Mouse (Mus musculus): Measurements from ENCODE around the gene Tgfb1. TPM values are rescaled to one million over a fixed set of nuclear protein-coding genes. Genes with fewer than 3 reads are reported as not detected.
"Not testable (repeated sequence)": the region's sequence is repeated elsewhere in the genome, so short reads cannot be mapped to it uniquely, and the experiment has no call there.

Gene Tgfb1
- polyA plus RNA-seq, 1 experiment from 2014 or later, result 0.84 TPM

GRCm38 (mm10) chr7:25710519-25711130, 23.8 kb downstream of the Tgfb1 start:
- ATAC-seq (ENCODE audit: low FRiP score, low read depth), result 0 out of 2 replicates have a peak, but pooled peaks have one; percentile 16
- Histone ChIP-seq H3K4me3 (no peak overlapping the region), H3K4me2 (peak overlapping the region; percentile 8; the same call in 1 of the 2 replicates), H3K4me1 (replicated peaks) (peaks cover 17% of the 10 kb centered on the region), H3K27ac (replicated peaks) (no peak overlapping the region), H3K36me3 (peaks cover 27% of the 10 kb centered on the region), H3K9me3 (no peaks in the 10 kb centered on the region), H3K27me3 (no peaks in the 10 kb centered on the region), H3K9ac (0 out of 2 replicates have a peak overlapping the region, but pooled peaks have one; percentile 17)
- WGBS, result 18% methylated on average over 7 of the region's 7 CpGs

- Histone ChIP-seq H3K27me3 (no peaks in the 10 kb centered on the region), H3K4me1 (replicated peaks) (peaks cover 17% of the 10 kb centered on the region), H3K36me3 (peaks cover 32% of the 10 kb centered on the region), H3K4me3 (no peak overlapping the region), H3K4me2 (no peak overlapping the region), H3K9ac (no peak overlapping the region), H3K27ac (replicated peaks) (no peak overlapping the region), H3K9me3 (no peaks in the 10 kb centered on the region)
- WGBS, result 65% methylated on average over 5 of the region's 5 CpGs
- ATAC-seq (ENCODE audit: low FRiP score, low read depth), result no peak
These were observed 24.4 kb downstream of the Tgfb1 start for GRCm38 (mm10) chr7:25711165-25711564.

GRCm38 (mm10) chr7:25711731-25712197, 25.0 kb downstream of the Tgfb1 start:
- 18% methylated on average over 7 of the region's 7 CpGs for WGBS

GRCm38 (mm10) chr7:25712801-25713200, 26.0 kb downstream of the Tgfb1 start:
- H3K36me3 ChIP-seq, result peaks cover 34% of the 10 kb centered on the region

More at GRCm38 (mm10) chr7:25711731-25712197, 25.0 kb downstream of the Tgfb1 start:
- no peak overlapping the region for H3K9ac ChIP-seq
- peaks cover 34% of the 10 kb centered on the region for H3K36me3 ChIP-seq
- no peak overlapping the region for H3K4me2 ChIP-seq
- H3K9me3 ChIP-seq, result no peaks in the 10 kb centered on the region
- no peaks in the 10 kb centered on the region for H3K27me3 ChIP-seq
- peaks cover 17% of the 10 kb centered on the region for H3K4me1 ChIP-seq (replicated peaks)
- no peak overlapping the region for H3K27ac ChIP-seq (replicated peaks)
- 0 out of 2 replicates have a peak, but pooled peaks have one; percentile 8 for ATAC-seq (ENCODE audit: low FRiP score, low read depth)
- no peak overlapping the region for H3K4me3 ChIP-seq

DNA sequence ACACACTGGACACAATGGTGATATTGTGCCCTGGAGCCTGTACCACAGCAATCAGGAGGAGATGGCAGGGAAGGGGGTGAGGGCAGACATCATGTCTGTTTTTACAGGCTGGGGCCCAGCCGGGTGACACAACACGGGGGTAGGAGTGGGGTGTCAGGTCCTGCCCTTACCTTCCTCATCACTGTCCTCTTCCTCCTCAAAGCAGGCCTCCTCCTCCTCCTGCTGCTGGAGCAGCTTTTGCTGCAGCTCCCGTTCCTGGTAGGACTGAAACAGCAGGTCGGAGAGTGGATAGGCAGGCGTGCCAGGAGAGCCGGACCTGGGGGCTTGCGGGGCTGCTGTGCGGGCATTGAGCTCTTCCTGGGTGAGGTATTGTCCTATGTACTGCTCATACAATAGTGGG, 27.8 kb downstream of the Tgfb1 start:
- WGBS, result 95% methylated on average over 8 of the region's 8 CpGs
- peaks cover 34% of the 10 kb centered on the region for H3K36me3 ChIP-seq
- no peak for ATAC-seq (ENCODE audit: low FRiP score, low read depth)

More at GRCm38 (mm10) chr7:25712801-25713200, 26.0 kb downstream of the Tgfb1 start:
- no peak for ATAC-seq (ENCODE audit: low FRiP score, low read depth)
- Histone ChIP-seq H3K9me3 (no peaks in the 10 kb centered on the region), H3K9ac (no peak overlapping the region), H3K27ac (replicated peaks) (no peak overlapping the region), H3K27me3 (no peaks in the 10 kb centered on the region), H3K4me1 (replicated peaks) (peaks cover 25% of the 10 kb centered on the region), H3K4me3 (no peak overlapping the region), H3K4me2 (no peak overlapping the region)
- WGBS, result 88% methylated on average over 9 of the region's 9 CpGs

DNA sequence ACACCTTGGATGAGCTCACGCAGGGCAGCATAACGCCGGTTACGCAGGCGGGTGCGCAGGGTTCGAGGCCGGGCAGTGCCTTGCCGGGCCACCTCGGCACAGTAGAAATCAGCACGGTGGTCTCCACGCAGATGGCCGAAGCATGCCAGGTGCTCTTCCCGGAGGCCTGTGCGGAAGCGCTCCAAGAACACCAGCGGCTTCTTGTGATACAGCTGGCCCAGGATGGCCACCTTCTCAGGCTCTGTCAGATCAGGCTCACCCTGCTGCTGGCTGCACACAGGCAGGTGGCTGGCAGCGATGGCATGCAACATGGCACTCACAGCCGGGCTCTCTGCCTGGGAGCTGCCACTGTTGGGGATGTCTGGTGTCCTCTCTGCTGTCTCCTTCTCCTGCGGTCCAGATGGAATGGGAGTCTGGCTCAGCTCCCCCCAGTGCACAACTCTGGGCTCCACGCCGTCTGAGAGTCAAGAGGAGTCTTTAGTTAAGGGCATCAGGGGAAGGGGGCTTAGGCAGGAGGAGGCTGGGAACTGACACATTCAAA, 29.0 kb downstream of the Tgfb1 start:
- WGBS, result 96% methylated on average over 22 of the region's 22 CpGs
- no peaks in the 10 kb centered on the region for H3K9me3 ChIP-seq
- no peak overlapping the region for H3K4me2 ChIP-seq
- H3K4me1 ChIP-seq (replicated peaks), result peaks cover 25% of the 10 kb centered on the region
- H3K27me3 ChIP-seq, result no peaks in the 10 kb centered on the region
- ATAC-seq (ENCODE audit: low FRiP score, low read depth), result no peak
- H3K36me3 ChIP-seq, result peaks cover 39% of the 10 kb centered on the region
- no peak overlapping the region for H3K9ac ChIP-seq
- no peak overlapping the region for H3K4me3 ChIP-seq
- no peak overlapping the region for H3K27ac ChIP-seq (replicated peaks)

More for the DNA sequence above, 27.8 kb downstream of the Tgfb1 start:
- no peak overlapping the region for H3K9ac ChIP-seq
- no peaks in the 10 kb centered on the region for H3K9me3 ChIP-seq
- H3K4me3 ChIP-seq, result no peak overlapping the region
- no peaks in the 10 kb centered on the region for H3K27me3 ChIP-seq
- peaks cover 36% of the 10 kb centered on the region for H3K4me1 ChIP-seq (replicated peaks)
- no peak overlapping the region for H3K4me2 ChIP-seq
- no peak overlapping the region for H3K27ac ChIP-seq (replicated peaks)

DNA sequence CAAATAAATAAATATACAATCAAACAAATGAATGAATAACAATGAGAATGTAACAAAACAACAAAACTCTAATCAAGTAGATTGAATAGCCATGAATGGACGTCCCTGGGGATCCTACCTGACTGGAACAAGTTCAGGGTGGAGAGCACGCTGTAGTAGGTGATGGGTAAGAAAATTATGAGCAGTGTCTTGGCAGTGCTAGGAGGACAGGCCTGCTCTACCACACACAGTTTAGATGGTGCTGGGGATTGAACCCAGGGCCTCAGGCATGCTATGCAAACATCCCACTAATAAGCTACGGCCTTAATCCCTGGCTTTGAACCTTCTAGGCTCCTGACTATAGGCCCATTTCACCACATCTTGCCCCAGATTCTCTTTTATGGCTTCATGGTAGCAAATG, 30.7 kb downstream of the Tgfb1 start:
- H3K4me1 ChIP-seq (replicated peaks), result peaks cover 21% of the 10 kb centered on the region
- H3K4me3 ChIP-seq, result no peak overlapping the region
- H3K36me3 ChIP-seq, result peaks cover 52% of the 10 kb centered on the region
- WGBS, result 95% methylated on average over 3 of the region's 3 CpGs
- no peaks in the 10 kb centered on the region for H3K27me3 ChIP-seq
- H3K9ac ChIP-seq, result no peak overlapping the region
- no peaks in the 10 kb centered on the region for H3K9me3 ChIP-seq
- ATAC-seq (ENCODE audit: low FRiP score, low read depth), result no peak
- no peak overlapping the region for H3K27ac ChIP-seq (replicated peaks)
- peak overlapping the region; percentile 90; the same call in 1 of the 2 replicates for H3K4me2 ChIP-seq

DNA sequence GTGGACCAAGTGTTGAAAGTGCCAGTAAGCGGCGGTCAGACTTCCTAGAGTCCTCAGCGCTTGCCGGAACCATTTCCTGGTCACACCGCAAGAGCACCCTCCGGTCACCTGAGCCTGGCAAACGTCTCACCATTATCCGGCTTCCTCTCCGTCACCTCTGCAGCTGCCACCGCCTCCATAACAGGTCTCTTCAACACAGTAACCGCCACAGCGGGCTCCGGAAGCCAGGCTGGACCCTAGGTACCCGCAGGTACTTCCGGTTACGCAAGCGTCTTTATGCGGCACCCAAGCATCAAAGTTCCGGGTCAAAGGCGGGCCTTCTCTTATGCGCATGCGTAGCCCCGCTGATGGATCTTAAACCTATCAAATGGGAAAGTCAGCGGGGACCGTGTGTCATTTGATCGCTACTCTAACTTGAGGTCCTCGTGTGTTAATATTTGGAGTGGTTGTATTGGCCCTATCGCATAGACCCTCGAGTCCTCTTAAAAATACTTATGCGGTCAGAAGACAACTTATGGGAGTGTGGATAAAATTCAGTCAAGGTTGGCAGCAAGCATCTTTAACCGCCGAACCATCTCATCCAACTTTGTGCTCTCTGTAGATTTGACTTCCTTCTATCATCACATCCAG, 32.1 kb downstream of the Tgfb1 start, which contains the start of gene Ccdc97:
Gene Ccdc97 (minus strand): TSS at position 301 of the 630 bp plus-strand sequence.
- peaks cover 21% of the 10 kb centered on the region for H3K4me1 ChIP-seq (replicated peaks)
- H3K4me3 ChIP-seq, result peak within 1 kb of the TSS; percentile 63
- peak within 1 kb of the TSS; percentile 85 for H3K27ac ChIP-seq (replicated peaks)
- H3K9ac ChIP-seq, result peak within 1 kb of the TSS; percentile 65
- H3K36me3 ChIP-seq, result peaks cover 56% of the 10 kb centered on the region
- ATAC-seq (ENCODE audit: low FRiP score, low read depth), result peak; percentile 86
- H3K4me2 ChIP-seq, result peak within 1 kb of the TSS; percentile 90
- WGBS, result 4% methylated on average over 32 of the region's 32 CpGs
- H3K27me3 ChIP-seq, result no peaks in the 10 kb centered on the region
- no peaks in the 10 kb centered on the region for H3K9me3 ChIP-seq

GRCm38 (mm10) chr7:25719761-25720610, 33.2 kb downstream of the Tgfb1 start:
- H3K36me3 ChIP-seq, result peaks cover 57% of the 10 kb centered on the region
- no peaks in the 10 kb centered on the region for H3K27me3 ChIP-seq
- H3K27ac ChIP-seq (replicated peaks), result no peak overlapping the region
- no peak overlapping the region for H3K9ac ChIP-seq
- H3K9me3 ChIP-seq, result no peaks in the 10 kb centered on the region
- peak overlapping the region; percentile 90; the same call in 1 of the 2 replicates for H3K4me2 ChIP-seq
- peaks cover 21% of the 10 kb centered on the region for H3K4me1 ChIP-seq (replicated peaks)
- H3K4me3 ChIP-seq, result no peak overlapping the region
- 64% methylated on average over 10 of the region's 10 CpGs for WGBS
- ATAC-seq (ENCODE audit: low FRiP score, low read depth), result peak; percentile 53

GRCm38 (mm10) chr7:25720760-25721159, 34.0 kb downstream of the Tgfb1 start:
- Histone ChIP-seq H3K4me3 (no peak overlapping the region), H3K4me1 (replicated peaks) (peaks cover 21% of the 10 kb centered on the region), H3K36me3 (peaks cover 57% of the 10 kb centered on the region), H3K9me3 (no peaks in the 10 kb centered on the region), H3K27me3 (no peaks in the 10 kb centered on the region), H3K4me2 (no peak overlapping the region), H3K9ac (no peak overlapping the region), H3K27ac (replicated peaks) (no peak overlapping the region)
- WGBS, result 94% methylated on average over 5 of the region's 5 CpGs
- ATAC-seq (ENCODE audit: low FRiP score, low read depth), result no peak

GRCm38 (mm10) chr7:25721776-25722175, 35.0 kb downstream of the Tgfb1 start:
- not testable (repeated sequence) for H3K9me3 ChIP-seq; H3K4me3 ChIP-seq; ATAC-seq (ENCODE audit: low FRiP score, low read depth); H3K27ac ChIP-seq (replicated peaks); H3K27me3 ChIP-seq; H3K4me2 ChIP-seq; H3K9ac ChIP-seq
- Histone ChIP-seq H3K4me1 (replicated peaks) (peaks cover 21% of the 10 kb centered on the region), H3K36me3 (peaks cover 61% of the 10 kb centered on the region)

All from hindbrain, embryonic 15.5 days (tissue).